Mouse (Mus musculus) MEL (cell line): ENCODE measurements around the gene Szrd1. TPM values are rescaled to one million over a fixed set of nuclear protein-coding genes. Genes with fewer than 3 reads are reported as not detected.

Experiments
- DNase-seq: peaks from one replicate; pipeline ENCODE4 v3.0.0; 2011; ENCODE audit warnings: low read depth, low spot score
- H3K27ac ChIP-seq: 2 replicates; pipeline ENCODE4 v1.5.1; 2012; ENCODE audit warnings: low read depth, mild to moderate bottlenecking, control low read depth, low read length, moderate library complexity; ENCODE audit not compliant: control insufficient read depth
- H3K27me3 ChIP-seq, 2 experiments: fragments of 150-350 bp in 1 of 2; sonication (generic) in 1 of 2; 2 replicates each; pipeline ENCODE4 v1.6.1; 2012; ENCODE audit warnings: low read length in 2 of 2, mild to moderate bottlenecking in 2 of 2, improper control_type of control experiment in 1 of 2, moderate library complexity in 1 of 2; ENCODE audit not compliant: insufficient read depth in 2 of 2, control insufficient read depth in 1 of 2
- H3K36me3 ChIP-seq, 2 experiments: 2 replicates each; pipeline ENCODE4 v1.6.1; 2012 to 2014; ENCODE audit warnings: low read length in 2 of 2, improper control_type of control experiment in 1 of 2, inconsistent platforms in 1 of 2, mild to moderate bottlenecking in 1 of 2; ENCODE audit not compliant: insufficient read depth in 2 of 2, control insufficient read depth in 1 of 2
- H3K4me1 ChIP-seq, 2 experiments: fragments of 150-350 bp in 1 of 2; sonication (generic) in 1 of 2; 2 replicates each; pipeline ENCODE4 v1.6.1; 2012; ENCODE audit warnings: low read length in 2 of 2, improper control_type of control experiment in 1 of 2, mild to moderate bottlenecking in 1 of 2; ENCODE audit not compliant: insufficient read depth in 2 of 2, control insufficient read depth in 1 of 2
- H3K4me3 ChIP-seq, 2 experiments: fragments of 150-350 bp in 1 of 2; sonication (generic) in 1 of 2; 2 replicates each; pipeline ENCODE4 v1.5.1; 2012; ENCODE audit warnings: low read depth in 2 of 2, low read length in 2 of 2, mild to moderate bottlenecking in 2 of 2, moderate library complexity in 2 of 2, control low read depth in 1 of 2, improper control_type of control experiment in 1 of 2; ENCODE audit not compliant: control insufficient read depth in 1 of 2, insufficient read depth in 1 of 2
- H3K79me2 ChIP-seq: 2 replicates; pipeline ENCODE4 v1.6.1; 2012; ENCODE audit warnings: mild to moderate bottlenecking, low read length, moderate library complexity; ENCODE audit not compliant: control insufficient read depth, poor library complexity, insufficient read depth
- H3K9ac ChIP-seq: 2 replicates; pipeline ENCODE4 v1.6.1; 2012; ENCODE audit warnings: low read depth, mild to moderate bottlenecking, control low read depth, low read length, moderate library complexity; ENCODE audit not compliant: control insufficient read depth, poor library complexity, severe bottlenecking
- H3K9me3 ChIP-seq: fragments of 150-350 bp; sonication (generic); replicated peaks from 2 replicates; pipeline ENCODE4 v1.6.1; 2012; ENCODE audit warnings: mild to moderate bottlenecking, low read length, improper control_type of control experiment, moderate library complexity; ENCODE audit not compliant: insufficient read depth
- CHD1 ChIP-seq: IDR thresholded peaks from 2 replicates; pipeline ENCODE4 v1.6.1; 2012; ENCODE audit warnings: low read depth, mild to moderate bottlenecking, inconsistent platforms, low read length, improper control_type of control experiment
- CHD2 ChIP-seq: IDR thresholded peaks from 2 replicates; pipeline ENCODE4 v1.6.1; 2011; ENCODE audit warnings: low read length, improper control_type of control experiment
- CTCF ChIP-seq, 3 experiments: IDR thresholded peaks in 2 of 3; conservative IDR thresholded peaks in 1 of 3; 2 replicates each; pipeline ENCODE4 v1.5.1; 2011 to 2012; ENCODE audit warnings: low read length in 3 of 3, low read depth in 2 of 3, mild to moderate bottlenecking in 2 of 3, improper control_type of control experiment in 1 of 3, inconsistent platforms in 1 of 3, mixed read lengths in 1 of 3, moderate library complexity in 1 of 3; ENCODE audit not compliant: control insufficient read depth in 1 of 3, insufficient read depth in 1 of 3, poor library complexity in 1 of 3, severe bottlenecking in 1 of 3
- E2F4 ChIP-seq: IDR thresholded peaks from 2 replicates; pipeline ENCODE4 v1.6.1; 2011; ENCODE audit warnings: low read depth, low read length, improper control_type of control experiment, borderline replicate concordance
- ELF1 ChIP-seq: IDR thresholded peaks from 2 replicates; pipeline ENCODE4 v1.6.1; 2014; ENCODE audit warnings: low read depth, mild to moderate bottlenecking, inconsistent platforms, low read length, improper control_type of control experiment, moderate library complexity
- EP300 ChIP-seq, 2 experiments: IDR thresholded peaks; 2 replicates each; pipeline ENCODE4 v1.6.1; 2011; ENCODE audit warnings: improper control_type of control experiment in 2 of 2, low read length in 2 of 2, low read depth in 1 of 2, mild to moderate bottlenecking in 1 of 2
- GABPA ChIP-seq: IDR thresholded peaks from 2 replicates; pipeline ENCODE4 v1.6.1; 2012; ENCODE audit warnings: low read depth, mild to moderate bottlenecking, inconsistent platforms, low read length, improper control_type of control experiment, moderate library complexity
- HCFC1 ChIP-seq: IDR thresholded peaks from 2 replicates; pipeline ENCODE4 v1.6.1; 2012; ENCODE audit warnings: low read depth, mild to moderate bottlenecking, inconsistent platforms, low read length, improper control_type of control experiment, moderate library complexity
- JUND ChIP-seq: IDR thresholded peaks from 2 replicates; pipeline ENCODE4 v1.6.1; 2011; ENCODE audit warnings: low read depth, mild to moderate bottlenecking, improper control_type of control experiment, low read length
- KAT2A ChIP-seq: conservative IDR thresholded peaks from 2 replicates; pipeline ENCODE4 v1.6.1; 2012; ENCODE audit warnings: low read depth, low read length, improper control_type of control experiment, inconsistent platforms
- MAFK ChIP-seq: IDR thresholded peaks from 2 replicates; pipeline ENCODE4 v1.6.1; 2011; ENCODE audit warnings: low read depth, mild to moderate bottlenecking, low read length, improper control_type of control experiment, borderline replicate concordance
- MAX ChIP-seq: IDR thresholded peaks from 2 replicates; pipeline ENCODE4 v1.6.1; 2011; ENCODE audit warnings: low read length, improper control_type of control experiment
- MYC ChIP-seq: IDR thresholded peaks from 2 replicates; pipeline ENCODE4 v1.6.1; 2011; ENCODE audit warnings: low read depth, mild to moderate bottlenecking, low read length, improper control_type of control experiment, moderate library complexity
- NELFE ChIP-seq: IDR thresholded peaks from 2 replicates; pipeline ENCODE4 v1.6.1; 2011; ENCODE audit warnings: low read depth, low read length, improper control_type of control experiment
- POLR2A ChIP-seq, 2 experiments: IDR thresholded peaks; 2 replicates each; pipeline ENCODE4 v1.6.1; 2011 to 2012; ENCODE audit warnings: low read length in 2 of 2, mild to moderate bottlenecking in 2 of 2, control low read depth in 1 of 2, improper control_type of control experiment in 1 of 2, low read depth in 1 of 2, moderate library complexity in 1 of 2; ENCODE audit not compliant: control insufficient read depth in 1 of 2, insufficient read depth in 1 of 2, poor library complexity in 1 of 2
- RAD21 ChIP-seq: IDR thresholded peaks from 2 replicates; pipeline ENCODE4 v1.6.1; 2011; ENCODE audit warnings: mild to moderate bottlenecking, low read depth, low read length, improper control_type of control experiment
- RCOR1 ChIP-seq: IDR thresholded peaks from 2 replicates; pipeline ENCODE4 v1.6.1; 2012; ENCODE audit warnings: low read depth, mild to moderate bottlenecking, inconsistent platforms, low read length, improper control_type of control experiment
- SIN3A ChIP-seq: IDR thresholded peaks from 2 replicates; pipeline ENCODE4 v1.6.1; 2012; ENCODE audit warnings: low read length, improper control_type of control experiment, inconsistent platforms
- SMC3 ChIP-seq: IDR thresholded peaks from 2 replicates; pipeline ENCODE4 v1.6.1; 2011; ENCODE audit warnings: low read depth, low read length, improper control_type of control experiment
- TCF12 ChIP-seq: IDR thresholded peaks from 2 replicates; pipeline ENCODE4 v1.6.1; 2014; ENCODE audit warnings: low read depth, mild to moderate bottlenecking, inconsistent platforms, low read length, improper control_type of control experiment, moderate library complexity
- USF1 ChIP-seq: IDR thresholded peaks from 2 replicates; pipeline ENCODE4 v1.6.1; 2014; ENCODE audit warnings: low read depth, mild to moderate bottlenecking, inconsistent platforms, low read length, improper control_type of control experiment, moderate library complexity
- USF2 ChIP-seq, 2 experiments: IDR thresholded peaks; 2 replicates each; pipeline ENCODE4 v1.6.1; 2011 to 2012; ENCODE audit warnings: improper control_type of control experiment in 2 of 2, low read length in 2 of 2, borderline replicate concordance in 1 of 2, inconsistent platforms in 1 of 2, low read depth in 1 of 2, mild to moderate bottlenecking in 1 of 2; ENCODE audit not compliant: insufficient read depth in 1 of 2
- ZC3H11A ChIP-seq: IDR thresholded peaks from 2 replicates; pipeline ENCODE4 v1.6.1; 2012; ENCODE audit warnings: low read depth, mild to moderate bottlenecking, inconsistent platforms, low read length, improper control_type of control experiment
- ZMIZ1 ChIP-seq: IDR thresholded peaks from 2 replicates; pipeline ENCODE4 v1.6.1; 2012; ENCODE audit warnings: low read depth, mild to moderate bottlenecking, inconsistent platforms, low read length, improper control_type of control experiment, moderate library complexity
- polyA plus RNA-seq, 2 experiments: library from polyadenylated mRNA; stranded (reverse) in 1 of 2; unstranded in 1 of 2; fragments of >175 nt in 1 of 2; fragments of >200 nt in 1 of 2; gene quantifications; 2 replicates each; pipeline versions ENCODE4 v1.2.1 to v1.2.4; 2012; ENCODE audit warnings: low replicate concordance in 2 of 2, low read depth in 1 of 2; ENCODE audit not compliant: insufficient read length in 2 of 2, insufficient read depth in 1 of 2, missing spikeins in 1 of 2
- total RNA-seq: library from RNA; depleted of rRNA; stranded (reverse); fragments of 300-350 nt; gene quantifications from 2 replicates; pipeline ENCODE4 v1.2.3, GENCODE M21; 2012

Szrd1 gene
- total and polyA plus RNA-seq, 3 experiments, result 63.0 to 137 TPM; not detected in 1

GRCm38 (mm10) chr4:141115398-141115797, 24.2 kb downstream of the Szrd1 start:
- DNase-seq, result no peak

DNA sequence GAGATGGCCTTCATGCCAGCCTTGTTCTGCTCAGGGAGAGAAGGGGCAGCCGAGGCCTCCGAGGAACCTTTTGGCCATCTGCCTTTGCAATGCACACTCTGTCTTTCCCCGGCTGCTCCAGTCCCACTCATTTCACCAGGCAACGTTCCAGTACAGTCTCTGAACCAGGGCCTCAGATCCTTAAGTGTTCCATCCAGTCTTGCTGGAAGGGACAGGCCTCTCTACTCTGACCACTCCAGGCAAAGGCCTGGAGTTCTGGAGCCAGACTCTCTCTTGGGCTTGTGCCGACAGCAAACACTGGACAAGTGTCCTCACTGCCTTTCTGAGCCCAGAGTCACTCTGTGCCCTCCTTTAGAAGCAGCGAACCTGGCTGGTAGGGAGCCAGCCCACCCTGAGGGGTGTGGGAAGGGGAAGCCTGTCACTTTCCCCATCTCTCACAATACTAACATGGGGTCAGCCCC, 25.0 kb downstream of the Szrd1 start:
- Histone ChIP-seq H3K79me2 (peaks cover 6% of the 10 kb centered on the region), H3K36me3 (no peaks in the 10 kb centered on the region; a peak in 1 of 4 replicates), H3K27ac (no peak overlapping the region), H3K27me3 (no peaks in the 10 kb centered on the region), H3K9ac (no peak overlapping the region), H3K9me3 (no peaks in the 10 kb centered on the region), H3K4me1 (no peaks in the 10 kb centered on the region), H3K4me3 (no peak overlapping the region)
- TF ChIP-seq KAT2A (no peak), SIN3A (no peak), ZMIZ1 (no peak), ELF1 (no peak), POLR2A (IDR thresholded peaks at IDR 0.05; ENCODE audit: control insufficient read depth in 1 of 2, insufficient read depth in 1 of 2, low read depth in 1 of 2, low read length in 2 of 2, poor library complexity in 1 of 2) (no peak), MYC (no peak), USF1 (no peak), MAX (no peak), CTCF (IDR thresholded peaks at IDR 0.05 in 2 of 3, conservative IDR thresholded peaks at IDR 0.05 in 1 of 3; ENCODE audit: control insufficient read depth in 1 of 3, insufficient read depth in 1 of 3, low read depth in 2 of 3, low read length in 3 of 3, poor library complexity in 1 of 3, severe bottlenecking in 1 of 3) (no peak), EP300 (IDR thresholded peaks at IDR 0.05; ENCODE audit: low read depth in 1 of 2, low read length in 2 of 2) (no peak), E2F4 (no peak), NELFE (no peak), HCFC1 (no peak), GABPA (no peak), CHD1 (no peak), ZC3H11A (no peak), MAFK (no peak)
- DNase-seq, result no peak

More at GRCm38 (mm10) chr4:141115398-141115797, 24.2 kb downstream of the Szrd1 start:
- H3K9ac ChIP-seq, result no peak overlapping the region
- H3K79me2 ChIP-seq, result peaks cover 11% of the 10 kb centered on the region
- no peaks in the 10 kb centered on the region for H3K27me3 ChIP-seq
- H3K4me3 ChIP-seq, result no peak overlapping the region
- H3K36me3 ChIP-seq, result no peaks in the 10 kb centered on the region; a peak in 1 of 4 replicates
- H3K9me3 ChIP-seq, result no peaks in the 10 kb centered on the region
- H3K4me1 ChIP-seq, result no peaks in the 10 kb centered on the region
- H3K27ac ChIP-seq, result no peak overlapping the region
- TF ChIP-seq JUND, result no peak
- TF ChIP-seq SMC3, result no peak
- TF ChIP-seq E2F4, result no peak
- no peak for TF ChIP-seq RCOR1
- TF ChIP-seq TCF12, result no peak
- no peak for TF ChIP-seq USF2 (IDR thresholded peaks at IDR 0.05; ENCODE audit: borderline replicate concordance in 1 of 2, insufficient read depth in 1 of 2, low read depth in 1 of 2, low read length in 2 of 2)
- no peak for TF ChIP-seq RAD21
- TF ChIP-seq CHD2, result no peak
- TF ChIP-seq, all 39 proteins: peak for 0
